Mouse (Mus musculus): ENCODE data around the gene Slc36a1. TPM values are rescaled to one million over a fixed set of nuclear protein-coding genes. Genes with fewer than 3 reads are reported as not detected.
A peak's percentile ranks its signal among the peaks of the same experiment; 100 is the strongest.

The Slc36a1 gene
- polyA plus RNA-seq, 1 experiment: 41.5 TPM

GRCm38 (mm10) chr11:55250527-55250926, 46.4 kb downstream of the Slc36a1 start:
- TF ChIP-seq POLR2A (IDR thresholded peaks at IDR 0.05; ENCODE audit: borderline replicate concordance, insufficient read depth, low read length): no peak
- peak; percentile 15 to 31 for DNase-seq
- Histone ChIP-seq H3K27ac (ENCODE audit: insufficient read depth, low read length) (no peak overlapping the region), H3K4me1 (ENCODE audit: control insufficient read depth, insufficient read depth, low read length) (peaks cover 8% of the 10 kb centered on the region; the same call in 1 of the 2 replicates), H3K4me3 (replicated peaks; ENCODE audit: insufficient read depth, low read depth, low read length) (no peak overlapping the region), H3K27me3 (ENCODE audit: control insufficient read depth, insufficient read depth, low read length) (no peaks in the 10 kb centered on the region)
- 31% methylated on average over 6 of the region's 6 CpGs for WGBS

DNA sequence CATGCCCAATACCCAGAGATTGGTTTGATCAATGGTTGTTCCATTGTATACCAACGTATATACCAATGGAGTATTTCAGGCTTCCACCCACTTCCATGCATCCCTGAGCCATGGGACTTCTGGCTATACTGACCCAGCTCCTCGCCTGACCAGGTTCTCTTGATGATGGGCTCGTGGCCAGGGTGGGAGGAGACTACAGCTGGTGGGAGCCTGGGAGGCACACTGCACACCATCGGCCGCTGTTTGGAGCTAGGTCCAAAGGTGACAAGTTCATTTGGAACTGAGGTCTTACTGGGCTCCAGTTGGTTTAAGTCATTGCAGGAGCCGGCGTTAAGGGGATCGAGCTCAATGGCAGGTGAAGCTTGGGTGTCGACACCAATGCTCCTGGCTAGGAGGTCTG, 49.2 kb downstream of the Slc36a1 start:
- no peaks in the 10 kb centered on the region for H3K27me3 ChIP-seq (ENCODE audit: control insufficient read depth, insufficient read depth, low read length)
- 61% methylated on average over 9 of the region's 9 CpGs for WGBS
- peaks cover 12% of the 10 kb centered on the region for H3K4me1 ChIP-seq (ENCODE audit: control insufficient read depth, insufficient read depth, low read length)
- H3K4me3 ChIP-seq (replicated peaks; ENCODE audit: insufficient read depth, low read depth, low read length): no peak overlapping the region
- H3K27ac ChIP-seq (ENCODE audit: insufficient read depth, low read length): no peak overlapping the region
- DNase-seq: peak in 1 of 2 experiments; percentile 23
- TF ChIP-seq POLR2A (IDR thresholded peaks at IDR 0.05; ENCODE audit: borderline replicate concordance, insufficient read depth, low read length): no peak
- TF ChIP-seq CTCF (IDR thresholded peaks at IDR 0.05; ENCODE audit: borderline replicate concordance, insufficient read depth, low read depth, low read length): no peak

GRCm38 (mm10) chr11:55261105-55261504, 57.0 kb downstream of the Slc36a1 start:
- peaks cover 55% of the 10 kb centered on the region for H3K4me1 ChIP-seq (ENCODE audit: control insufficient read depth, insufficient read depth, low read length)
- DNase-seq: peak; percentile 51 to 64
- H3K27me3 ChIP-seq (ENCODE audit: control insufficient read depth, insufficient read depth, low read length): no peaks in the 10 kb centered on the region
- no peak overlapping the region for H3K4me3 ChIP-seq (replicated peaks; ENCODE audit: insufficient read depth, low read depth, low read length)
- 18% methylated on average over 4 of the region's 4 CpGs for WGBS
- TF ChIP-seq POLR2A (IDR thresholded peaks at IDR 0.05; ENCODE audit: borderline replicate concordance, insufficient read depth, low read length) (no peak), CTCF (IDR thresholded peaks at IDR 0.05; ENCODE audit: borderline replicate concordance, insufficient read depth, low read depth, low read length) (no peak)
- H3K27ac ChIP-seq (ENCODE audit: insufficient read depth, low read length): peak overlapping the region; percentile 51

DNA sequence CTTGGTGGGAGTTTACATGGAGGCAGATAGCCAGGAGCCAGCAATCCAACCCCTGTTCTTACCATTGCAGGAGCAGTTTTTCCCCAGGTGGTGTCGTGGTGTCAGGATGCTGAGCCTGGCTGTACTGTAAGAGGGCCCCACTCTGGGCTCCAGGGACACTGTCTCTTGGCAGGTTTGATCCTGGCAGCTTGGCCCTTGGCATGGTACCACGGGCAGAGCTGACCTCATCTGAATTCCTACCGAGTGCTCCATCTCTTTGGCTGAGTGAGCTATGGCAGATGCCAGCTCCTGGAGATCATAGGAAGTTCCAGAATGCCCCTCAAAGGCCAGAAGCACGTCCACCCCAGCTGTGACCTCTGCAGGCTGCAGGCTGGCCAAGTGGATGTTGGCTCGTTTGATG, 57.9 kb downstream of the Slc36a1 start:
- peak; percentile 54; the same call in 1 of the 2 replicates for TF ChIP-seq CTCF (IDR thresholded peaks at IDR 0.05; ENCODE audit: borderline replicate concordance, insufficient read depth, low read depth, low read length)
- TF ChIP-seq POLR2A (IDR thresholded peaks at IDR 0.05; ENCODE audit: borderline replicate concordance, insufficient read depth, low read length): no peak

GRCm38 (mm10) chr11:55264318-55264717, 60.2 kb downstream of the Slc36a1 start:
- WGBS: 20% methylated on average over 2 of the region's 2 CpGs
- Histone ChIP-seq H3K27ac (ENCODE audit: insufficient read depth, low read length) (no peak overlapping the region), H3K27me3 (ENCODE audit: control insufficient read depth, insufficient read depth, low read length) (no peaks in the 10 kb centered on the region), H3K4me3 (replicated peaks; ENCODE audit: insufficient read depth, low read depth, low read length) (no peak overlapping the region), H3K4me1 (ENCODE audit: control insufficient read depth, insufficient read depth, low read length) (peaks cover 59% of the 10 kb centered on the region)
- DNase-seq: peak in 1 of 2 experiments; percentile 43
- no peak for TF ChIP-seq CTCF (IDR thresholded peaks at IDR 0.05; ENCODE audit: borderline replicate concordance, insufficient read depth, low read depth, low read length)
- TF ChIP-seq POLR2A (IDR thresholded peaks at IDR 0.05; ENCODE audit: borderline replicate concordance, insufficient read depth, low read length): no peak

More for the DNA sequence above, 57.9 kb downstream of the Slc36a1 start:
- Histone ChIP-seq H3K4me3 (replicated peaks; ENCODE audit: insufficient read depth, low read depth, low read length) (no peak overlapping the region), H3K27ac (ENCODE audit: insufficient read depth, low read length) (peak overlapping the region; percentile 62), H3K4me1 (ENCODE audit: control insufficient read depth, insufficient read depth, low read length) (peaks cover 51% of the 10 kb centered on the region), H3K27me3 (ENCODE audit: control insufficient read depth, insufficient read depth, low read length) (no peaks in the 10 kb centered on the region)
- WGBS: 4% methylated on average over 5 of the region's 5 CpGs
- DNase-seq: peak; percentile 97 to 98

DNA sequence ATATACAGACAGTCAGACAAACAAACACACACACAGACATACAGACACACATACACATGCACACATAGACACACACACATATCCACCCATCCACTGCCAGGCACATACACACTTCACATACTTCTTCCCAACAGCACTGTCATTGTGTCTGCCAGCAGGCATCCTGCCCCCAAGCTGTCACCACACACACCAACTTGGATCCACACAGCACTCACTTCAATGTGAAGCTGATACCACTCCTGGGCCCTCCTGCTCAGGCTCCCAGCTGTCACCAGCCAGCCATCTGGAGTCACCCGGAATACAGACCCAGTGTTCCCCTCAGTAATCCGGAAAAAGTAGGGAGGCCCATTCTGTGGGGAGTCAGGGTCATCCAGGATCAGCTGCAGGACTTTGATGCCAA, 61.5 kb downstream of the Slc36a1 start:
- 8% methylated on average over 2 of the region's 2 CpGs for WGBS
- Histone ChIP-seq H3K4me3 (replicated peaks; ENCODE audit: insufficient read depth, low read depth, low read length) (no peak overlapping the region), H3K27ac (ENCODE audit: insufficient read depth, low read length) (peak overlapping the region; percentile 24), H3K4me1 (ENCODE audit: control insufficient read depth, insufficient read depth, low read length) (peaks cover 54% of the 10 kb centered on the region), H3K27me3 (ENCODE audit: control insufficient read depth, insufficient read depth, low read length) (no peaks in the 10 kb centered on the region)
- TF ChIP-seq CTCF (IDR thresholded peaks at IDR 0.05; ENCODE audit: borderline replicate concordance, insufficient read depth, low read depth, low read length): no peak
- no peak for TF ChIP-seq POLR2A (IDR thresholded peaks at IDR 0.05; ENCODE audit: borderline replicate concordance, insufficient read depth, low read length)
- DNase-seq: no peak

DNA sequence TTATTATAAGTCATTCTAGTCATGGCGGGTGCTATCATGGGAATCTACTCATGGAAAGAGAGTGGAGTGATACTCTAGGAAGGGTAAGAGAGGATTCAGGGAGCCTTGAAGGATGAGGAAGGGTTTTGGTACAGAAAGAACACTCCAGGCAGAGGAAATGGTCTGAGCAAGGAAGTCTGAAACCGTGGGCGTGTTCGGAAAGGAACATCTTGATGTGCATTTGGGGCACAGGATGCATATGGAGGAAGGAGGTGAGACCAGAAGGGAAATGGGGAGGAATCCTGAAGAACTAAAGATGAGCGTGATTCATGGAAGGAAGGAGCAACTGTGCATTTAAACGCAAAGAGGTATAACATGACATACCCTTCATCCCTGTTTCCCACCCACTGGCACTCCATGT, 64.4 kb downstream of the Slc36a1 start:
- Histone ChIP-seq H3K4me3 (replicated peaks; ENCODE audit: insufficient read depth, low read depth, low read length) (no peak overlapping the region), H3K27me3 (ENCODE audit: control insufficient read depth, insufficient read depth, low read length) (no peaks in the 10 kb centered on the region), H3K4me1 (ENCODE audit: control insufficient read depth, insufficient read depth, low read length) (peaks cover 41% of the 10 kb centered on the region), H3K27ac (ENCODE audit: insufficient read depth, low read length) (no peak overlapping the region)
- TF ChIP-seq POLR2A (IDR thresholded peaks at IDR 0.05; ENCODE audit: borderline replicate concordance, insufficient read depth, low read length) (no peak), CTCF (IDR thresholded peaks at IDR 0.05; ENCODE audit: borderline replicate concordance, insufficient read depth, low read depth, low read length) (no peak)
- WGBS: 84% methylated on average over 6 of the region's 6 CpGs
- no peak for DNase-seq

DNA sequence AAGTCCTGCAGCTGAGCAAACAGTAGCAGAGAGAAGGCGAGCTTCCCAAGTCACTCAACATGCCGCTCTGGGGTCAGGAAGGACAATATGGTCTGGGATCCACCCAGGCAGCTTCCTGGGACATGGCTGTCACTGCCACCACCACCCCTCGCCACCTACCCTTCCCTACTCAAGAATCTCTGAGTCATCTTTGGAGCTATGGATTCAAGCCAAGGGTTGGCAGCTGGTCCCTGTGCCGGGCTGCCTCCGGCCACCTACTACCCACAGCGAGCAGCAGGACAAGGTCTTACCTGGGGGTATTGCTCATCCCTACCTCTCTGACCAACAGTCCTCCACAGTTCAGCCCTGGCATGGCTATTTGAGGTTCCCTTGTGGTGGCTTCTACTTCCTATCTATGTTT, 70.6 kb downstream of the Slc36a1 start:
- no peak overlapping the region for H3K4me3 ChIP-seq (replicated peaks; ENCODE audit: insufficient read depth, low read depth, low read length)
- no peak for TF ChIP-seq CTCF (IDR thresholded peaks at IDR 0.05; ENCODE audit: borderline replicate concordance, insufficient read depth, low read depth, low read length)
- no peak for TF ChIP-seq POLR2A (IDR thresholded peaks at IDR 0.05; ENCODE audit: borderline replicate concordance, insufficient read depth, low read length)
- DNase-seq: peak; percentile 91 to 96
- H3K27ac ChIP-seq (ENCODE audit: insufficient read depth, low read length): peak overlapping the region; percentile 36
- no peaks in the 10 kb centered on the region for H3K27me3 ChIP-seq (ENCODE audit: control insufficient read depth, insufficient read depth, low read length)
- H3K4me1 ChIP-seq (ENCODE audit: control insufficient read depth, insufficient read depth, low read length): peaks cover 43% of the 10 kb centered on the region
- WGBS: 4% methylated on average over 6 of the region's 6 CpGs

Other genes with a start within 250 kb of the Slc36a1 start
- 31.1 and 33.1 TPM in 2 replicates for gene Tnip1, start 241.4 kb upstream of the Slc36a1 start, polyA plus RNA-seq (2012; rRNA removed)
- 131 and 141 TPM in 2 replicates for gene Anxa6, start 170.9 kb upstream of the Slc36a1 start, polyA plus RNA-seq (2012; rRNA removed)
- 5.4 and 6.1 TPM in 2 replicates for gene Ccdc69, start 126.2 kb upstream of the Slc36a1 start, polyA plus RNA-seq (2012; rRNA removed)
- gene Gm2a, start 106.2 kb upstream of the Slc36a1 start, polyA plus RNA-seq (2012; rRNA removed): 47.0 and 53.0 TPM in 2 replicates
- not detected in 2 replicates for gene Slc36a3, start 52.6 kb upstream of the Slc36a1 start, polyA plus RNA-seq (2012; rRNA removed)
- gene Slc36a2, start 19.3 kb upstream of the Slc36a1 start, polyA plus RNA-seq (2012; rRNA removed): 0.71 and 0.82 TPM in 2 replicates
- gene Fat2, start 132.2 kb downstream of the Slc36a1 start, polyA plus RNA-seq (2012; rRNA removed): 86.7 and 104 TPM in 2 replicates
- gene Sparc, start 218.8 kb downstream of the Slc36a1 start, polyA plus RNA-seq (2012; rRNA removed): 1,317 and 1,324 TPM in 2 replicates

All from cerebellum, adult 2 months (tissue).